Mouse (Mus musculus) adrenal gland, postnatal 25 days (tissue): ENCODE measurements around the gene Xxylt1. TPM values are rescaled to one million over a fixed set of nuclear protein-coding genes. Genes with fewer than 3 reads are reported as not detected.

Experiments used
- DNase-seq: peaks from one replicate; pipeline ENCODE4 v3.0.0; 2021; ENCODE audit warnings: mixed read lengths
- total RNA-seq: library from RNA; stranded (reverse); gene quantifications from 2 replicates; pipeline ENCODE4 v1.2.3, GENCODE M21; 2021

Xxylt1 gene
- total RNA-seq, 1 experiment from 2014 or later, result 14.9 TPM

- DNase-seq, result no peak
Measured at GRCm38 (mm10) chr16:31061246-31061880, 19.9 kb downstream of the Xxylt1 start.

- DNase-seq, result no peak
Measured at GRCm38 (mm10) chr16:31060714-31061113, 20.5 kb downstream of the Xxylt1 start.

- no peak for DNase-seq
Measured at GRCm38 (mm10) chr16:31060226-31060625, 21.0 kb downstream of the Xxylt1 start.

- no peak for DNase-seq
Measured at GRCm38 (mm10) chr16:31059730-31060129, 21.5 kb downstream of the Xxylt1 start.

GRCm38 (mm10) chr16:31052812-31053211 is 28.4 kb downstream of the Xxylt1 start:
- no peak for DNase-seq

GRCm38 (mm10) chr16:31052177-31052726 is 29.0 kb downstream of the Xxylt1 start:
- DNase-seq, result no peak

GRCm38 (mm10) chr16:31050701-31051100 is 30.5 kb downstream of the Xxylt1 start:
- DNase-seq, result no peak

- DNase-seq, result no peak
Measured at GRCm38 (mm10) chr16:31048194-31048593, 33.0 kb downstream of the Xxylt1 start.

- DNase-seq, result no peak
Measured at GRCm38 (mm10) chr16:31047186-31047898, 33.9 kb downstream of the Xxylt1 start.

GRCm38 (mm10) chr16:31046217-31046659 is 35.0 kb downstream of the Xxylt1 start:
- DNase-seq, result no peak

GRCm38 (mm10) chr16:31045211-31045610 is 36.0 kb downstream of the Xxylt1 start:
- DNase-seq, result no peak

- DNase-seq, result peak; percentile 16
Measured at GRCm38 (mm10) chr16:31043136-31043535, 38.1 kb downstream of the Xxylt1 start.

GRCm38 (mm10) chr16:31041566-31041965 is 39.7 kb downstream of the Xxylt1 start:
- DNase-seq, result peak; percentile 44

GRCm38 (mm10) chr16:31039803-31040459 is 41.3 kb downstream of the Xxylt1 start:
- DNase-seq, result no peak

GRCm38 (mm10) chr16:31037431-31037830 is 43.8 kb downstream of the Xxylt1 start:
- DNase-seq, result no peak

GRCm38 (mm10) chr16:31035651-31036245 is 45.5 kb downstream of the Xxylt1 start:
- no peak for DNase-seq

- DNase-seq, result no peak
Measured at GRCm38 (mm10) chr16:31035235-31035634, 46.0 kb downstream of the Xxylt1 start.

- no peak for DNase-seq
Measured at GRCm38 (mm10) chr16:31034051-31034450, 47.2 kb downstream of the Xxylt1 start.

GRCm38 (mm10) chr16:31029739-31030485 is 51.3 kb downstream of the Xxylt1 start:
- DNase-seq, result no peak

- DNase-seq, result no peak
Measured at GRCm38 (mm10) chr16:31027675-31028074, 53.6 kb downstream of the Xxylt1 start.

- DNase-seq, result no peak
Measured at GRCm38 (mm10) chr16:31025516-31025915, 55.7 kb downstream of the Xxylt1 start.

- DNase-seq, result no peak
Measured at GRCm38 (mm10) chr16:31024997-31025396, 56.2 kb downstream of the Xxylt1 start.
